In genomic region chr2:18012866-18013265, GRCm38 (mm10) we compare ENCODE assay signal across 23 mouse cellular contexts. TPM values are rescaled to one million over a fixed set of nuclear protein-coding genes. Genes with fewer than 3 reads are reported as not detected.
DNase-seq lines count a peak whose midpoint lies in the region; ATAC-seq lines count a peak whose summit lies in the region.
"Had no signal": no experiment of that assay in that cellular context is flagged by ENCODE, and none has a peak within 500 bp of the region (broad histone marks: within the 10 kb centered on the region; RNA-seq: fewer than 3 reads in every experiment).

No protein-coding gene starts in this region.

- no peak overlapping the region for H3K4me2 ChIP-seq in forebrain, embryonic 11.5 days (ENCODE audit: low read depth, low read length, severe bottlenecking)
- no peak overlapping the region for H3K4me2 ChIP-seq in forebrain, embryonic 12.5 days
- no peak overlapping the region for H3K4me2 ChIP-seq in midbrain, embryonic 11.5 days
- H3K4me2 ChIP-seq in midbrain, embryonic 16.5 days (ENCODE audit: low read length) = no peak overlapping the region

- H3K36me3 ChIP-seq in forebrain, embryonic 11.5 days (ENCODE audit: control insufficient read depth, insufficient read depth, low read length) = no peaks in the 10 kb centered on the region
- H3K36me3 ChIP-seq in forebrain, embryonic 12.5 days (replicated peaks) = no peaks in the 10 kb centered on the region
- no peaks in the 10 kb centered on the region for H3K36me3 ChIP-seq in midbrain, embryonic 11.5 days (ENCODE audit: control insufficient read depth, insufficient read depth, low read length)
- H3K36me3 ChIP-seq in midbrain, embryonic 16.5 days (ENCODE audit: control insufficient read depth, insufficient read depth, low read length) = no peaks in the 10 kb centered on the region
- H3K36me3 ChIP-seq: G1E had no signal

- WGBS in forebrain, embryonic 11.5 days = 94% methylated on average over 3 of the region's 3 CpGs
- WGBS in forebrain, embryonic 12.5 days = 95% methylated on average over 3 of the region's 3 CpGs
- 94% methylated on average over 3 of the region's 3 CpGs for WGBS in midbrain, embryonic 11.5 days
- 91% methylated on average over 3 of the region's 3 CpGs for WGBS in midbrain, embryonic 16.5 days

- H3K9me3 ChIP-seq in forebrain, embryonic 11.5 days (ENCODE audit: control insufficient read depth, low read length) = no peaks in the 10 kb centered on the region
- H3K9me3 ChIP-seq in forebrain, embryonic 12.5 days = no peaks in the 10 kb centered on the region
- no peaks in the 10 kb centered on the region for H3K9me3 ChIP-seq in midbrain, embryonic 11.5 days (ENCODE audit: control insufficient read depth, low read length)
- no peaks in the 10 kb centered on the region for H3K9me3 ChIP-seq in midbrain, embryonic 16.5 days (replicated peaks; ENCODE audit: control insufficient read depth, low read length, poor library complexity, severe bottlenecking)
- H3K9me3 ChIP-seq: G1E had no signal

- no peak for ATAC-seq in forebrain, embryonic 11.5 days (replicated peaks; ENCODE audit: low FRiP score)
- no peak for ATAC-seq in forebrain, embryonic 12.5 days (ENCODE audit: low FRiP score)
- no peak for ATAC-seq in midbrain, embryonic 11.5 days (ENCODE audit: low FRiP score)
- ATAC-seq in midbrain, embryonic 16.5 days = no peak
- ATAC-seq: activated CD4-positive, CD25-positive, alpha-beta regulatory T cell, adult 4 months; CD4-positive, CD25-positive, alpha-beta regulatory T cell, adult 4 months; Patski had no signal

- H3K27me3 ChIP-seq in forebrain, embryonic 11.5 days (ENCODE audit: control insufficient read depth, insufficient read depth, low read length) = no peaks in the 10 kb centered on the region
- H3K27me3 ChIP-seq in forebrain, embryonic 12.5 days = no peaks in the 10 kb centered on the region
- no peaks in the 10 kb centered on the region for H3K27me3 ChIP-seq in midbrain, embryonic 11.5 days (ENCODE audit: control insufficient read depth, insufficient read depth, low read length)
- H3K27me3 ChIP-seq in midbrain, embryonic 16.5 days (ENCODE audit: control insufficient read depth, insufficient read depth, low read depth, low read length) = no peaks in the 10 kb centered on the region
- H3K27me3 ChIP-seq: CH12.LX, Patski had no signal

- H3K9ac ChIP-seq in forebrain, embryonic 11.5 days (ENCODE audit: low read length) = no peak overlapping the region
- no peak overlapping the region for H3K9ac ChIP-seq in forebrain, embryonic 12.5 days
- H3K9ac ChIP-seq in midbrain, embryonic 11.5 days (ENCODE audit: low read length) = no peak overlapping the region
- no peak overlapping the region for H3K9ac ChIP-seq in midbrain, embryonic 16.5 days (ENCODE audit: low read depth, low read length)

- no peaks in the 10 kb centered on the region for H3K4me1 ChIP-seq in forebrain, embryonic 11.5 days (replicated peaks; ENCODE audit: control insufficient read depth, insufficient read depth, low read length)
- H3K4me1 ChIP-seq in forebrain, embryonic 12.5 days = no peaks in the 10 kb centered on the region
- no peaks in the 10 kb centered on the region for H3K4me1 ChIP-seq in midbrain, embryonic 11.5 days (ENCODE audit: control insufficient read depth, insufficient read depth, low read length)
- no peaks in the 10 kb centered on the region for H3K4me1 ChIP-seq in midbrain, embryonic 16.5 days (ENCODE audit: control insufficient read depth, insufficient read depth, low read length)

- H3K27ac ChIP-seq in forebrain, embryonic 11.5 days (ENCODE audit: low read depth, low read length) = no peak overlapping the region
- H3K27ac ChIP-seq in forebrain, embryonic 12.5 days = no peak overlapping the region
- H3K27ac ChIP-seq in midbrain, embryonic 11.5 days (ENCODE audit: low read depth, low read length) = no peak overlapping the region
- no peak overlapping the region for H3K27ac ChIP-seq in midbrain, embryonic 16.5 days (ENCODE audit: low read length)

- peak; percentile 31 for DNase-seq in forebrain, embryonic 11.5 days (ENCODE audit: low spot score)
- peak; percentile 55 for DNase-seq in heart, adult 11 months
- DNase-seq in heart, adult 9 months (ENCODE audit: low spot score in 2 of 2) = no peak
- peak; percentile 69 for DNase-seq in midbrain, embryonic 11.5 days (ENCODE audit: low spot score, missing footprints)
- DNase-seq: adrenal gland, adult 2 months; adrenal gland, adult 8-10 months; adrenal gland, postnatal 10 days; adrenal gland, postnatal 14 days; adrenal gland, postnatal 25 days; adrenal gland, postnatal 36 days; B cell, adult 2 months; cerebellum, adult 11 months; cerebellum, adult 11-12 months; cerebellum, adult 18-20 months had no signal

- no peak overlapping the region for H3K4me3 ChIP-seq in forebrain, embryonic 11.5 days (ENCODE audit: low read depth, low read length)
- no peak overlapping the region for H3K4me3 ChIP-seq in forebrain, embryonic 12.5 days (replicated peaks)
- H3K4me3 ChIP-seq in midbrain, embryonic 11.5 days (ENCODE audit: low read depth, low read length) = no peak overlapping the region
- no peak overlapping the region for H3K4me3 ChIP-seq in midbrain, embryonic 16.5 days (ENCODE audit: low read depth, low read length)

RNA-seq across cellular contexts. Expression of gene H2al2a, which starts 16.1 kb away (rescaled TPM):
- polyA plus RNA-seq in forebrain, embryonic 11.5 days (2014; fragmentation: Nextera tagmentation; extraction: Ambion mirVana) = not detected in 2 replicates
- polyA plus RNA-seq in forebrain, embryonic 12.5 days (2016; fragmentation: Nextera tagmentation; extraction: Ambion mirVana) = not detected in 2 replicates
- polyA plus RNA-seq in midbrain, embryonic 11.5 days (2014; fragmentation: Nextera tagmentation; extraction: Ambion mirVana) = not detected in 2 replicates
- not detected in 2 replicates for polyA plus RNA-seq in midbrain, embryonic 16.5 days (2015; fragmentation: Nextera tagmentation; extraction: Ambion mirVana)
- polyA plus RNA-seq: activated CD4-positive, CD25-positive, alpha-beta regulatory T cell, adult 4 months; adrenal gland, adult 2 months; brain, embryonic 14.5 days; C2C12; CD4-positive, CD25-positive, alpha-beta regulatory T cell, adult 4 months; G1E; Patski had no signal

RNA-seq across cellular contexts. Expression of gene A930004D18Rik, which starts 24.7 kb away (rescaled TPM):
- polyA plus RNA-seq in forebrain, embryonic 11.5 days (2014; fragmentation: Nextera tagmentation; extraction: Ambion mirVana) = 12.2 and 15.4 TPM in 2 replicates
- polyA plus RNA-seq in forebrain, embryonic 12.5 days (2016; fragmentation: Nextera tagmentation; extraction: Ambion mirVana) = 20.9 and 22.0 TPM in 2 replicates
- 10.5 and 11.6 TPM in 2 replicates for polyA plus RNA-seq in midbrain, embryonic 11.5 days (2014; fragmentation: Nextera tagmentation; extraction: Ambion mirVana)
- polyA plus RNA-seq in midbrain, embryonic 16.5 days (2015; fragmentation: Nextera tagmentation; extraction: Ambion mirVana) = 7.5 and 10.8 TPM in 2 replicates

RNA-seq across cellular contexts. Expression of gene Skida1, which starts 36.0 kb away (rescaled TPM):
- 20.2 and 23.3 TPM in 2 replicates for polyA plus RNA-seq in forebrain, embryonic 11.5 days (2014; fragmentation: Nextera tagmentation; extraction: Ambion mirVana)
- 26.3 and 26.4 TPM in 2 replicates for polyA plus RNA-seq in forebrain, embryonic 12.5 days (2016; fragmentation: Nextera tagmentation; extraction: Ambion mirVana)
- polyA plus RNA-seq in midbrain, embryonic 11.5 days (2014; fragmentation: Nextera tagmentation; extraction: Ambion mirVana) = 22.9 and 23.4 TPM in 2 replicates
- polyA plus RNA-seq in midbrain, embryonic 16.5 days (2015; fragmentation: Nextera tagmentation; extraction: Ambion mirVana) = 5.0 and 7.4 TPM in 2 replicates

RNA-seq across cellular contexts. Expression of gene Mllt10, which starts 42.2 kb away (rescaled TPM):
- 52.9 and 54.2 TPM in 2 replicates for polyA plus RNA-seq in forebrain, embryonic 11.5 days (2014; fragmentation: Nextera tagmentation; extraction: Ambion mirVana)
- polyA plus RNA-seq in forebrain, embryonic 12.5 days (2016; fragmentation: Nextera tagmentation; extraction: Ambion mirVana) = 61.7 and 76.8 TPM in 2 replicates
- polyA plus RNA-seq in midbrain, embryonic 11.5 days (2014; fragmentation: Nextera tagmentation; extraction: Ambion mirVana) = 54.1 and 57.2 TPM in 2 replicates
- 43.7 and 45.8 TPM in 2 replicates for polyA plus RNA-seq in midbrain, embryonic 16.5 days (2015; fragmentation: Nextera tagmentation; extraction: Ambion mirVana)

Comparison
In these comparisons a context has a peak if more than half of its experiments do, and no peak if none do; other contexts are left out.
1. DNase-seq: peak in forebrain, embryonic 11.5 days (single experiment), heart, adult 11 months (single experiment) and midbrain, embryonic 11.5 days (single experiment); none in heart, adult 9 months (0 of 2).